Mouse (Mus musculus) heart, postnatal 0 days (tissue): Measurements from ENCODE around the gene Celf2.

ENCODE experiments used
- CTCF ChIP-seq: IDR thresholded peaks from 2 replicates; pipeline ENCODE4 v1.5.1; 2016; ENCODE audit warnings: antibody characterized with exemption, control low read depth, low read depth
- EP300 ChIP-seq: IDR thresholded peaks from 2 replicates; pipeline ENCODE4 v1.6.1; 2016; ENCODE audit warnings: antibody characterized with exemption, low read depth

DNA sequence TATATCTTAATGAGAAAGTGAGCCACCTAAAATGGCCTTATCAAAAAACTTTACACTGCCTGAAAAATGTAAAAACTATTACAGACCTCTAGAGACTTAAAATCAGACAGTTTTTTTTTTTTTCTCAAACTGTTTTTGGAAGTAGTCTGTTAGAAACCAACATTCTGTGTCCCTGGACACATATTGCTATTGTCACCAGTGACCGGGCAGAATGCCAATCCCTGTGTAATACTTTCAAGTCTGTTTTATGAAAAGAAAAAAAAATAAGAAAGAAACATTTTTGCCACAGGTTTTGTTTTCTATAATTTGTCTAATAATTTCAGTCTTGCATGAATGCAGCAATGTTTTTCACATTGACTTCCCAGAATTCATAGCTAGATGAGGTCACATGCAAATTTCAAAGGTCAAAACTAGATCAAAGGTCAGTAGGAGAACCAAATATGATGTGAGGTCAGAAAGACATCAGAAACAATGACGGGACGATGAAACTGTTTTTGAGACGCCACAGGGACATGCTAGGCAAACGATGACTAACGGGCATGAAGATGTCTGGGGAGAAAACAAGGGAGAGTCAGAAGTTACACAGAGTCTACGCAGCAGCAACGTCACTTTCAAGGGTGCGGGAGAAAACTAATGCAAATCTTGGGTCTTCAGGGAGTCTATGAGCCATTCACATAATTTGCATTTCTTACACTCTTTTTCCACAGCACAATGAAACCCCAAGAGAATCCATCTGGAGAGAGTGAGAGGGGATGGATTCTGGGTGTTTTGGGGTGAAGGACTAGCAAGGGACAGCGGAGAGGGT lies 964.0 kb downstream of the Celf2 start:
- TF ChIP-seq EP300, result no peak
- TF ChIP-seq CTCF, result no peak
